Mouse (Mus musculus) heart, adult 2 months (tissue): Measurements from ENCODE around the gene Spag6.

Source experiments
- CTCF ChIP-seq: fragments of 200-600 bp; IDR thresholded peaks from 2 replicates; pipeline ENCODE4 v1.8.1; 2022; ENCODE audit warnings: antibody characterized with exemption, mild to moderate bottlenecking, moderate library complexity
- POLR2A ChIP-seq: fragments of 200-500 bp; IDR thresholded peaks from 2 replicates; pipeline ENCODE4 v1.6.1; 2011; ENCODE audit warnings: mild to moderate bottlenecking, low read depth, low read length, control low read depth; ENCODE audit not compliant: insufficient read depth

GRCm38 (mm10) chr2:18768414-18768813 is 74.6 kb downstream of the Spag6 start:
- no peak for TF ChIP-seq CTCF
- TF ChIP-seq POLR2A: no peak
